Mouse (Mus musculus): Measurements from ENCODE around the gene Olfr722.
A peak's percentile ranks its signal among the peaks of the same experiment; 100 is the strongest.
"Not testable (repeated sequence)": the region's sequence is repeated elsewhere in the genome, so short reads cannot be mapped to it uniquely, and the experiment has no call there.

The Olfr722 gene

GRCm38 (mm10) chr14:49901899-49902298, at the start of gene Olfr722:
Olfr722 (minus strand) TSS chr14:49901999.
- DNase-seq (ENCODE audit: low read depth, low spot score), result no peak

GRCm38 (mm10) chr14:49931687-49932086, 29.9 kb upstream of the Olfr722 start, which contains the start of gene Olfr723:
Olfr723 (minus strand) TSS chr14:49931787.
- not testable (repeated sequence) for DNase-seq (ENCODE audit: low read depth, low spot score)

GRCm38 (mm10) chr14:49860387-49860786, 41.4 kb downstream of the Olfr722 start:
- peak; percentile 5 for DNase-seq (ENCODE audit: low read depth, low spot score)

All from telencephalon, adult 2 months (tissue).